Mouse (Mus musculus) thymus, adult 2 months (tissue): Measurements from ENCODE around the gene Klrg1.

Experiments used
- CTCF ChIP-seq: fragments of 200-500 bp; IDR thresholded peaks from 2 replicates; pipeline ENCODE4 v1.5.1; 2012; ENCODE audit warnings: mild to moderate bottlenecking, control low read depth, low read length, moderate library complexity, borderline replicate concordance; ENCODE audit not compliant: control insufficient read depth, poor library complexity, insufficient read depth; ENCODE audit errors: extremely low read depth
- POLR2A ChIP-seq: fragments of 200-500 bp; IDR thresholded peaks from 2 replicates; pipeline ENCODE4 v1.6.1; 2012; ENCODE audit warnings: mild to moderate bottlenecking, low read length, control low read depth, moderate library complexity; ENCODE audit not compliant: control insufficient read depth, poor library complexity, insufficient read depth; ENCODE audit errors: extremely low read depth

DNA sequence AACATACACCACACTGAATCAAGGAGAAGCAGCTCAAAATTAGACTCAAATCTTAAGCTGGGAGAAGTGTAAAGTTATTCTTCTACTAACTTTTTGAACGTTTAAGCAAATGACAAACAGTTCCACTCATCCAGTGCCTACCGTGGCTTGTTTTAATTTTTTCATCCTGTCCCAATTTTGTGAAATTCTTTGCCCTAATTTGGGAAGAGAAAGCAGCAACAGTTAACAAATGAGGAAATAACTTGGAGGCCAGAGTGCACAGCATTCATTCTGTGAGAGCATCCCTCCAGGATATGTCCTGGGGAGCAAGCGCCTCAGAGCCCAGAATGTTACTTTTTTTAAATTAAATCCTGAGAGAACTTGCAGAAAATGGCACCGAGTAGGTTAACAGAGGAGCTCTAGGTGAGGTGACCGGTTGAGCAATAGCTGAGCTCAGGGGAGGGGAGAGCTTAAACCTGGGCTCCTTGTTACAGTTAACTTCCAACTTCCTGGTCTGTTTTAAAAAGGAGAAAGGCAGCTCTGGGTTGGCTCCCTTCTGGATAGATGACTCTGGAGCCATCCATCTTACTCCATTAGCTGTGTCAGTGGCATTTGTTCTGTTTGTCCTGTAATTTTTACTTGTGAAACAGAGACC lies 27.6 kb upstream of the Klrg1 start:
- TF ChIP-seq POLR2A, result no peak
- TF ChIP-seq CTCF, result no peak
